Mouse (Mus musculus) CD4-positive, CD25-positive, alpha-beta regulatory T cell, adult 2 months (primary cell): ENCODE measurements around the gene Dclk3.

ENCODE experiments used
- DNase-seq: peaks from one replicate; pipeline ENCODE4 v3.0.0-alpha.2; 2012; ENCODE audit warnings: low read depth, low spot score

The Dclk3 gene

DNA sequence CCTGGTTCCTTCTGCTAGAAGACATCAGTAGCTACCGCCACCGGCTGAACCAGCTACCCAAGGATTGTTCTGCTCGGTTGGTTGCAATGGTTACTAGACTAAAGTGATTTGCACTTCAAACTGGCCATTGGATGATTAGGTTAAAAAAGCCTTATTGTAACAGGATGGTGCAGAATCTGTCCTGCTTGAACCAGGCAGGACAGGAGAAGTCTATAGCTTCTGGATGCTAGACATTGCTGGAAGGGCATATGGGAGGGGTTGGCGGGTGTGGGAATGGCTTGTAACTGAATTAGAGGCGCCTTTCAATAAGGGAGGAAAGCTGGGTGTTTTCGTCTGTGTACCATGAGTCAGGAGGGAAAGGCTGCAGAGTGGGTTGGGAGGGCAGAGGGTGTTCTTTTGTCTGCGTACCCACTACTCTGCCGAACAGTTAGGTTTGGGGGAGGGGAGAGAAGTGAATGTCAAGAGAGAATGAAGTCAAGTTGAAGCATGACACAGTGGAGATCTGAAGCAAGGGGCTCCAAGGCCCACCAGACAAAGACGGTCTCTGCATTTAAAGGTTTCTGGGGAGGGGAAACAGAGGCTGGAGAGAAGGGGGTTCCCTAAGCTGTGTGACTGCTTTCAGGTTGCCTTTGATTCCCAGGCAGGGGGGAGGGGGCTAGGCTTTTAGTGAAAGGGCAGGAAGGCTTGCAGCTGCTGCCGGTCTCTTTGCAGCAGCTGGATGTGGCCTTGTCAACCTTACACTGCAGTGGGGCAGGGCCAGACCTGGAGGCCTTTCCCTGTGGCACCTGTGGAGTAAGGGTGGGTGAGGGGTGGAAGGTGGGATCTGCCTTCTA, 48.0 kb downstream of the Dclk3 start:
- DNase-seq: no peak

DNA sequence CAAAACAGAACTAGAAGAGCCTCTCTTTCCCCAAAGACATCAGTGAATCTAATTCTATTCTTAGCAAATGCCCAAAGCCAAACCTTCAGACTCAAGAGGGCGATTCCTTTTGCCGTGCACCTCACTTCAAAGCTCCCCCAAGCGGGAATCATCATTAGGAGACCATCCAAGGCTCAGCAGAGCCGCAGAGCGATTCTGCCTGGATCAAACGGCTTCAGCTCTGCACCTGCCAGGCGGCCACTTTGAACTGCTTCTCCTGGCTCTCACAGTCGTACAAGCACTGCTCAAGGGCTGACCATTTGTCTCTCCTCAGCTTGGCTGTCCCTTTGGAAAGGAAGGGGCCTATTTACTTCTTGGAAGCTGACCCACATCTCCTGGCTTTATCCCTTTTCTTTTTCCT, 51.7 kb downstream of the Dclk3 start:
- no peak for DNase-seq

DNA sequence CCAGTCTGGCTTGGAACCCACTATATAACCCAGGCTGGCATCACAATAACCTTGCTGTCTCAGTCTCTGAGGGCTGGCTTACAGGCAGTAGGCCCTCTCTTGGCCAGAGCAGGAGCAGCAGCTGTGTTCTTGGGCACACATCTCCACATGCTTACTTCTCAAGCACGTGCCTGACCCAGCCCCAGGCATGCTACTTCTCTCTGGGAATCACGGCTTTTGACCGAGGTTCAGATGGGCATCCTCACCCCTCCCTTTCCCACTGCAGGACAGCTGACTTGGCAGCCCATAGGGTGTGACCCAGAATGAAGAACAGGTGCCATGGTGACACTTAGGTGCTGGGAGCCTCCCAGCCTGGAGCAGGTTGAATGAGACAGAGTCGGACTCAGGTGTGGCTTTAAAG, 52.4 kb downstream of the Dclk3 start:
- no peak for DNase-seq

DNA sequence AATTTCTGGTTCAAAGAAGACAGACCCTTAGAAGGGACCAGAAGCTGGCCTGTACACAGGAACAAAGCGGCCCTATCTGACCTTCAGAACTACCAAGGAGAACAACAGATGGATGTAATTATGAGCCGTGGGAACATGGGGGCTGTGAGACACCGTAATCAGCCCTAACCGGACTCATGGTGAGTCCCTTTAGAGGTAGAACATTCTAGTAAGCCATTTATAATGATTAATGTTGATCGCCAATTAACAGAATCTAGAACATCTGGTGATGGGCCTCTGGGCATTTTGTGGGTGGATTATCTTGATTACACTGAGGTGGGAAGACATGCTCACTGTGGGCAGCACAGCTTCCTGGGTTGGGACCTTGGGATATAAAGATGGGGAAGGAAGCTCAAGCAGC, 54.6 kb downstream of the Dclk3 start:
- no peak for DNase-seq

DNA sequence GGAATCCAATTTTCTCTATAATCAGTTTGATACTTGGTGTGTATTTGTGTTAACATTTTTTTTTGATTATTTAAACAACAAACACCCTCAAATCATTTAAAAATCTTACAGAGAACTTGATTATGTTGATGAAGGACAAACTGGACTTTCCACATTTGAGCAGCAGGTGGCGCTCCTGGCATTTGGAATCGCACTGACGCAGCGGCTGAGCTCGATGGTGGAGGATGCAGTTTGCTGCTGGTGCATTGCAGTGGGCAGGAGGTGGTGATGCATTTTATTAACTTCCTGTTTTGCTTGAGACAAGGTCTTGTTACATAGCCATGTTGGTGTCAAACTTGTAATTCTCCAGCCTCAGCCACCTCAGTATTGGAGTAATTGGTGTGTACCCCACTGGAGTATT, 56.7 kb downstream of the Dclk3 start:
- peak; percentile 68 for DNase-seq

DNA sequence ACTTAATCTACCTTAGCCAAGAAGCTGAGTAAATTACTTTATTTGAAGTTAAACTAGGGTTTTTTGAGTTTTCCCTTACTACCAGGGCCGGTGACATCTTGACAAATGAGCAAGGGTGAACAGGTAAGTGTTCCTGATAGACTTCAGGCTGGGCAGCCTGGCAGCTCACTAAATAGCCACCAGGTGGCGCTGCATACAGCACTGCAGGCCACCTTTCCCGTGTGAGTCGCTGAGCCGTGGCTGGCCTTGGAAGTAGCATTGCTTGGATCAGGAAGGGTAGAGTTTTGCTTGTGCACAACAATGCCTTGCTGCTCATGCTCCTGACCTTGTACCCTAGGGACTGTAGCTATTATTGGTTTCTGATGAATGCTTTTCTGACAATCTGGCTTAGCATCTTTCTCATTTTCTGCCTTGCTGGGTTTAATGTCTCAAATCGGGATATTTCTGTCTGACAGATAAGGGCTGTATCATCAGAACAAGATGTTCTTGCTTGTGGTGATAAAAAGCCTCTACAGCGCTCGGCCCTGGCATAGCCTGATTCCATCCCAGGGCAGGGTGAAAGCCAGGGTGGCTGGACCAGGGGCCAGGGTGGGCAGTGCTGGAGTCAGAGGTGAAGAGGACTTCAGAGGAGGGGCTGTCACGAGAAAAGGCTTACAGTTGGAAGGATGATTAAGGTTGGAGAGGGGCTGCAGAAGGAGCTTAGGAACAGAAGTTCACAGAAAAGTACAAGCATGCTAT, 58.4 kb downstream of the Dclk3 start:
- DNase-seq: peak; percentile 70

DNA sequence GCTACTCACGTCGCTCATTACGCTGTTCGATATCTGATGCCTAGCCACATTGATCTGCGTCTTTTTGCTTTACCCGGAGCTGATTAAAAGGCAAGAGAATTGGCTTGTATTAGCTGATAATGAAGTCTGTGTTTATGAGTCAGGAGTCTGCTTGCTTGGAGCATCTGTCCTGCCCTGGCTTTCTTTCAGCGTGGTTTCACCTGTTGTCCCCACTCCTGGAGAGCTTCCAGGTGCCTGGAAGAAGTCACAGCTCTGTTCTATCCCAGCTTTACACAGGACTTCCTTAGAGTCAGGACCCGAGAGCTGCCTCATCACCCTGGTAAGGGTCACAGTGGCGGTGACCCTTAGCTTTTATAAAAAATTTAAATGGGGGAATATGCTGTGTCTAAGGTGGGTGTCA, 61.3 kb downstream of the Dclk3 start:
- DNase-seq: no peak

DNA sequence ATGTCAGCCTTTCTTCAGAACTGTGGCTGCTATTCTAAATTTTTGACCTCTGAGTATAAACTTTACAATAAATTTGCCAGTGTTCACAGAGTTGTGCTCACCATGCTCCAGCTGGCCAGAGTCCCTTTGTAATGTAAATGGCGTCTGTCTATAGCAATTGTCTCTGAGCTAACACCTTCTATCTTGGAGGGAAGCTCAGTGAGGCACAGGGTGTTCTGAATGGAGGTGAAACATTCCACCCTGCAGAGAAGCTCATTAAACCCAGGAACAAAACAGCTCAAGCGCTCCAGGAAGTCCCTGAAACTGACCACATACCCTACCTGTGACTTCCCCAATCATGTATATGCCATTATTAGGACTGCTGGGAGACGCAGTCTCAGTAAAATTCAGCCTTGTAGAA, 67.2 kb downstream of the Dclk3 start:
- DNase-seq: no peak

DNA sequence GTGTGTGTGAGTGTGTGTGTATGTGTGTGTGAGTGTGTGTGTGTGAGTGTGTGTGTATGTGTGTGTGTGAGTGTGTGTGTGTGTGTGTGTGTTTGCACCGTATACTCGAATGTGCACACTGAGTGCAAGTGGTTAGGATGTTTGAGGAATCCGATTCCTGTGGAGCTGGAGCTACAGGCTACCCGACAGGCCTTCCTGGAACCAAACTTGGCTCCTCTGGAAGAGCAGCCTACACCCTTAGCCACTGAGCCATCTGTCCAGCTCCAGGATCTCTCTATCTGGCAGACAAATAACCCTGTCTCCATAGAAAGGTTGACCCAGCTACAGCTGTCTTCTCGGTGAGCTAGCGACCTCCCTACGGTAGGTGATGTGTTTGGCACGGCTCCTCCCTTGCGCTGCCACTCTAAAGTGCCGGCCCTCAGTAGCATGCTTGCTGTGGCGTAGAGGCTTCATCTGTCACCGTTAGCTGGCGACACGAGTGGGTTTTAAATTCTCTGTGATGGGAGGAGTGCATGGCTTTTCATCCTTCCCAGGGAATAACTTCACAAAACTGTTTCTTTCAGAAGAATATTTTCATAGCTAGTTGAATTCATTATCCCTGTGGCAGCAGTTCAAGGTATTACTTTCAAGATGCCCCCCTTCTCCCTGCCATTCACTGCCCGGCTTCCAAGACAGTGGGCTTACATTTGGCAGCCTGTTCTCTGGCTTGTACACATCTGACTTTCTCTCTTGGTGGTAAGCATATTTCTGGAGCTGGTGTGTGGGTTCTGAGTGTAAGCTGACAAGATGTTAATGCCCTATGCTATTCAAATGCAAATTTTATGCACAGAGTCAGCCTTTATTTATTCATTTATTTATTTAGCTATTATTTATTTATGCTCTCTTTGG, 75.9 kb downstream of the Dclk3 start:
- DNase-seq: no peak

DNA sequence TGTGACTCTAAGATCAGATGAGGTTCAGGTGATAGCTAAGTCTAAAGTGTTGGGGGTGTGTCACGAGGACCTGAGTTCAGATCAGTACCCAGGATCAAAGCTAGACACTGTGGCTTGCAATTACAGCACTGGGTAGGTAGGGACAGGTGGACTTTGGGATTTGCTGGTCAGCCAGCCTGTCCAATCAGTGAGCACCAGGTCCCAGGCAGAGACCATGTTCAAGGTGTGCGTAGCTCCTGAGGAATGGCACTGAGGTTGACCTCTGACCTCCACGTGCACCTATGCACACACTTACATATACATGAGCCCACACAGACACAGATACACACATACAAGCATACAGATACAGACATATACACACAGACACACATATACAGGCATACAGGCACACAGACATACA, 76.7 kb downstream of the Dclk3 start:
- DNase-seq: no peak

DNA sequence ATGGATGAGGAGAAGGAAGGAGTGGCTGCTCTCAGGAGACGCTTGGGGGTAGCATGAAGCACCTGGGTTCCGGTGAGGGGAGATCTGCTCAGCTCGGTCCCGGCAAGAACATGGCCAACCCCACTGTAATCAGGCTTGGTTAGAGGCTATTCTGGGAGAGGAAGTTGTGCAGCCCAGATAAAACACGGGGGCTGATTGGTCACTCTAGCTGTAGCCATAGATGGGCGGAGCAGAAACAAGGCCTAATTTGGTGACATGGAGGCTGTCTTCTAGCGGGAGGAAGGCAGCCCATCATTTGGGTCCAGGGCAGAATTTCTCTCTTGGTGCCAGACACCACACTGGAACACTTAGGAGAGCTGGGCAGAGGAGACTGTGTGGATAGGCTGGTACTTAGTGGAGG, 83.3 kb downstream of the Dclk3 start:
- no peak for DNase-seq

DNA sequence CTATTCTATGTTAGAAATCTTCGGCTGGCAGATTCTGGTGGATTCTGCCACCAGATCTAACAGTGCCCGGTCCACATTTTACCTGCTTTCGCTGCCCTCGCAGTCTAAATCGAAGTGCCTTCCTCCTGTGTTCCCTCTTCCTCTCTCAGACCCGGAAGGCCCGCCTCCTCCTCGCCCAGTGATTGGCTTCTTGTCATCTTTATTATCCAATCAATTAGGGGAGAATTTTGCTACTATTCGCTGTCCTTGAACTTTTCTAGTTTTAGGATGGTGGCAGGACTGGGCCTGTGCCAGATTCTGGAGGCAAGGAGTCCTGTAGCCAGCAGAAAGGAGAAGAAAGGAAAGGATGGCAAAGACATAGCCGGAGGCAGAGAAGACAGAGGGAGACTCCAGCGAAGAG, 84.2 kb downstream of the Dclk3 start:
- no peak for DNase-seq

DNA sequence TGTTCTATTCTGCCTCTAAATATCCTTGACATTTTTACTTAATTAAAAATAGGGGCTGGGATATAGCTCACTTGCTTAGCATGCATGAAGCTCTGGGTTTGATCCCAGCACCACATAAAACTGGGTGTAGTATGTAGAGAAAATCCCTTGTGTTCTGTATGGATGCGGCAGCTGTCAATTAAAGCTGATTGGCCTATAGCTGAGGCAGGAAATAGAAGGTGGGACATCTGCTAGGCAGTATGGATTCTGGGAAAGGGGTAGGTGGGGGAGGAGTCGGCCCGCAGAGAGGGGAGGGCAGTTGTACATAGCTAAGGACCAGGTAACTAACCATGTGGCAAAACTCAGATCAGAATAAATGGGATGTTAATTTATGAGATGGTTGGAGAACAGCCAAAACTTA, 85.0 kb downstream of the Dclk3 start:
- no peak for DNase-seq

DNA sequence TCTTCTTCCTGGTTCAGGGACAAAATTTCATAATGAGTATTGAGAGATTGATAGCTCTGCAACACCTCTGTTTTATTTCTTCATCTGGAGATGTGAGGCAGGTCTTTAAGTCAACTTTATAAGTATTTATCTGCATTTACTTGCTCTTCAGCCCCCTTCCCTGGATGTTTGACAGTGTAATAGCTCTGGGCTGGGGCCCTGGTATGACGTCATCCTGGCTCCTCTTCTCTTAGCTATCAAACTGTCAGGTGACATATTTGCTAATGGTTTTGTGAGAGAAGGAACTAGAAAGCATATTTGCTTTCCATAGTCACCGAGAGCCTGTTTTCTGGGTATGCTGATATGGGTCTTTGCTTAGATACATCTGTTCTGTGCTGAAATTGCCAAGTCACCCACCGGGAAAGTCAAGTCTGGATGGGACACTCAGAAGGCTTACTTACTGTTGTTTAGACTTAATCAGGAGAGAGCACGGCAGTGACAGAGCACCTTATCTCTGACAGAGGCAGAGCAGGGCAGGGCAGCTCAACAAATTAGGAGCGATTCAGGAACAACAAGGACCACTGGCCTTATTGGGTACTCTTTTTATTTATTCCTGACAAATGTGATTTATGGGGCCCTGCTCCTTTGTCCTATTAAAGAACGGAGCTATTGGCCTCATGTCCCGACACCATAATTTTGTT, 96.0 kb downstream of the Dclk3 start:
- no peak for DNase-seq

DNA sequence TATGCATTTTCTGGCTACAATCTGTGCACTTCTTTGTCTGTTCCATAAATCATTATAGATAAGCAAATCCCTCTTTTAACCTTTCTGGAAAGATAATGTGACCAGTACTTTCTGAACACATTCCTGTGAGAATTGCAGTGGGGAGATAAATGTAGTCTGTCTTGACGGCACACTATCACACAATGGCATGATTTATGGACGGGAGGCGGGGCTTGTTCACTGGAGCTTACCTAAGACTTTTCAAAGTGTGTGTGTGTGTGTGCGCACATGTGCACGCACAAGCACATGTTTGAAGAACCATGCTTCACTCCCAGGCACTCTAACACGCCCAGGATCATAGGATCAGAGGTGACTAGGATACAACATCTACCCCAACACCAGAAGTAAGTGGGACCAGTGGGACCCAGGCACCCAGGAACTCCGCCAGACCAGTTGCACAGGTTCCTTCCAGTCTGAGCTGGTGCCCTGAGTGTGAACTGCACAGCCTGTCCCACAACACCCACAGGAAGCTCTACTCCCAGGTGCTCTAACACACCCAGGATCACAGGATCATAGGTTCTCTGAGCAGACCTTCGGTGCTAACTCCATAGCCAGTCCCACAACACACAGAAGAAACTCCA, 96.7 kb downstream of the Dclk3 start:
- no peak for DNase-seq
